Mouse (Mus musculus): Measurements from ENCODE around the gene Tgfb3. TPM values are rescaled to one million over a fixed set of nuclear protein-coding genes. Genes with fewer than 3 reads are reported as not detected.

The Tgfb3 gene
- total RNA-seq, 2 experiments from 2014 or later = 41.4 to 46.1 TPM

GRCm38 (mm10) chr12:86030932-86031331, 47.9 kb downstream of the Tgfb3 start:
- no peak for DNase-seq

- no peak for DNase-seq
Measured at GRCm38 (mm10) chr12:86027747-86028146, 51.1 kb downstream of the Tgfb3 start.

DNA sequence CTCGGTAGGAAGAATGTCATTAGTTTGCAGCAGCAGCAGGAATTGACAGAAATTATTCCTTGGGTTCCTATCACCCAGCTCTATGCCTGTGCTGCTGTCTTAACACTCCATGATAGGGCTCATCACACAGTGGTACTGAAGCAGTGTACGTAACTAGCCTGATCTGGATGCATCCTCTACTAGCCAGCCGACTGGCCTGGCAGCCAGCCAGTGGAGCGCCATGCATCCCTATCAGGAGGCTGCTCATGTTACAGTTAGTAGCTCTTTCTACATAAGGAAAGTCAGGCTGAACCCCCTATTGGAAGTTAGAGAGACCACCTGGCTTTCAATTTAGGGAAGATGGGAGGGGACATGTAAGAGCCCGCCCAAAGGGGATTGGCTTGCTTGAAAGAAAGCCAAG, 51.8 kb downstream of the Tgfb3 start:
- DNase-seq = no peak

GRCm38 (mm10) chr12:86025480-86025879, 53.4 kb downstream of the Tgfb3 start:
- peak; percentile 51 for DNase-seq

- DNase-seq = peak; percentile 58
Measured at GRCm38 (mm10) chr12:86024426-86024825, 54.4 kb downstream of the Tgfb3 start.

DNA sequence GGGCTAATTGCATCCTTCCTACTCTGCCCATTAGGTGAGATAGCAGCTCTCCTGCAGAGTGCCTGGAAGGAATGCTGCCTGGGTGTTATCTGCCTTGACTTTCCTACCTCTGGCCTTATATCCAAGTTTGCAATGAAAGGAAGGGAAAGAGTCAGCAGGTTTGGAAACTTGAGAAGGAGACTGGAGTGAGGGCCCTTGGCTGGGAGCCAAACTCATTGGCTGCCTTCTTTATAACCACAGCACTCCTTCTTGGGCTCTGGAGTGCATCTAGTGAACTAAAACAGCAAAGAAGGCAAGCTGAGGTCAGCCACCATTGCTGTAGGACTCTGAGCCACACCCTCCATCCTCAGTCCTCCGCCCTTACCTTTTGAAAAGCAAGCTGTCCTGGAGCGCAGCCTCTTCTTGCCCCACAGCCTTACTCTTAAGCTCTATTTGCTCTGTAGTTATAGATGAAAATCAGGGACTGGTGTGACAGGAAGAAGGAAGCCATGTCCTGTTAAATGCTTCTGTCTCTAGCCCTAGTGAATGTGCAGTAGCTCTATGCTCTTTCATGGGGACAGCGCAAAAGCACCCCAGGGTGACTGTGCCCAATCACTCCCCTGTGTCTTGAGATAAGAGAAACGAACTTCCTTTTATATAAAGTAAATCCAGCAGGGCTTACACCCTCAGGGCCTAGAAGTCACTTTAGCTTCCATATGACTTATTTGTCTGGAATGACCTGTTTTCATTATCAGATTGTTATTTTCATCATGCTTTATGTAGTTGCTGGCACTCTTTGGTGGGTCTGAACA, 55.6 kb downstream of the Tgfb3 start:
- peak; percentile 49 for DNase-seq

DNA sequence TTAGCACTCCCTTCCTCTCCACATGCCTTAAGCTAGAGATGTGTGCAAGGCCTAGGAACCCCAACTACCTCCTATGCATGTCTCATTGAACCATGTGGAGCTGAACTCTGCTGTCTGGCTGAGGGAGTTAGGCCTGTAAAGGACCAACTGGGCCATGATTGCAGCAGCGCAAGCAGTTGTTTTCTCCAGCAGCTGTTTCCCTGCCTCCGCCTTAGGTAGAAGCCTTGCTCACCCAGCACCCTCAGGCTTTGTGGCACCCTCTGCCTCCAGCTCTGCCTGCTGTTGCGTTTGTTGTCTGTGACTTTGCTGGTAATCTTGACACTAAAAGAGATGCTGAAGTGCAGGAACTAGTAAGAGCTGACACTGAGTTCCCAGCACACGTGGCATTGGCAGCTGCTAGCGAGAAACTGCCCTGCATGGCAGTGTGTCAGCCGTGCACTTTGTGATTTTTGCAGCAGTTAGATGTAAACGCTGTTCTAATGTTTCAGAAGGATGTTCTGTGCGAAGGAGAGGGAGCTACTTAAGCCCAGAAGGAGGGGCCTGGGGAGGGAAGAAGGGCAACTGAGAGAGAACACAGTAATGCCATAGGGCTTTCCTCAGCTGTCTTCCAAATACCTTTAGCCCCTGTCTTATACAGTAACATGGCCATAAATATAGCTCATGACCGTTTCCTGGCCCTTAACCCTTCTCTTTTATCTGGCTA, 56.4 kb downstream of the Tgfb3 start:
- DNase-seq = no peak

DNA sequence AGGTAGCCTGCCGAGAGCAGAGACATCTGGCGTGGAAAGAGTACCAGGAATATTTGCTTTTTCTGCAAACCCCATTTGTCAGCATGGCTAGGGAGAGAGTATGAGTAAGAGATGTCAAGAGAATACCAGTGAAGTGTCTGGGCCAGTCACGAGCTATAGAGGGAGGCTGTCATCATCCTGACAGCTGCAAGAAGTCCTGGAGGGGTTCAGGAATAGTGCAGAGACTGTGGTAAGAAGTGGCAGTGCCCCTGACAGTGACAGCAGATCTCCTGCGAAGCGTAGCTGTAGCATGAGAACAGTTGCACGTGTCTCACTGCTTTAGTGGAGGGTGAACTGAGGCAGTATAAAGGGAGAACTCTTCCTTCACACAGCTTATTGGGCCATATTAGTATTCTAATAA, 57.3 kb downstream of the Tgfb3 start:
- DNase-seq = no peak

DNA sequence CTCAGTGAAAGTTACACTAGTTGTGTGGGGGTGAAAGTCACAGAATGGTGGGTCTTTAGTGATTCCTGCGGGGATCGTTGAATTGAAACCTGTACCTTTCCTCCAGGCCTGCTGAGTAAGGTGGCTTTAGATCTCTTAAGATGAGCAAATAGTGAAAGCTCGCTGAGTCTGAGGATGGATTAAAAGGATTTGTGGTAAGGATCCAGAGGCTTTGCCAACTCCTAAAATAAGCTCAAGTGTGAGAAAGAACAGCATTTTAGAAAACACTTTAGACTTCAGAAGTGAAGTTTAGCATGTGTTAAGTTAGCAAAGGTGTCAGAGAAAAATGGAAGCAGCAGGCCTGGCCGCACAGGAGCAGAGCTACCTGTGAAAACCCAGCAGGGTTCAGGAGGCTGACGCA, 61.5 kb downstream of the Tgfb3 start:
- DNase-seq = no peak

DNA sequence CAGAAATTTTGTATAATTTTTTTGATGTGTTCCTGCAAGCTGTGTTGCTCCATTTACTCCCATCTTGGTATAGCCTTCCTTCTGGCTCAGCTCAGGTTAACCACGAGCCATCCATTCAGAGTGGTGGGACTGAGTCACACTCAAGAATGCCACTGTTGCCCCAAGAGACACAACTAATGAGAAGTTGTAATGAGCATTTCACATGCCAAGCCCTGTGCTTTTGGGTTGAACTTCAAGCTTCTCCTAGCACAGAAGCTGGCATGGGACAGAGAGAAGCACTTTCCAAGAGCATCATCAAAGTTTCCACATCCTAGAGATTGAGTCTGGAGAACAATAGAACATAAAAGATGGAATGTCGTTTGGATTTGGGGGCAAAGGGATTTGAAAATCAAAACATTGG, 63.7 kb downstream of the Tgfb3 start:
- DNase-seq = no peak

- DNase-seq = no peak
Measured at GRCm38 (mm10) chr12:86014621-86015020, 64.2 kb downstream of the Tgfb3 start.

DNA sequence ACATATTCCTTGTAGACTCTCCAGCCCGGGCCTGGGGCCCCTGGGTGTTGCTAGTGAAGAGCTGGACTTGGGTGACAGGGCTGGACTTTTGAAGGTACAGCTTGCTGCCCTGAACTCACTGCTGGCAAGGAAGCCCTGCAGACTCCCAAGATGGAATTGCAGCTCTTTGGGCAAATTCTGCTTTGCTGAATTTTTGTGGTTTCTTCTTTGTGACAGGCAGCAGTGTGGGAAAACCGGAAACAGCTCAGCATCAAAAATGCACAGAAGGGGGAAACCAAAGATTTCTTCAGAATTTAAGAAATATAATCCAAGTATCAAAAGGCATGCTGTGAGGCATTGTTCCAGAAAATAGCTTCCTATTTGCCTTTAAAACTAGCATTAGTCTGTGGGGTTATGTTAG, 64.7 kb downstream of the Tgfb3 start:
- no peak for DNase-seq

DNA sequence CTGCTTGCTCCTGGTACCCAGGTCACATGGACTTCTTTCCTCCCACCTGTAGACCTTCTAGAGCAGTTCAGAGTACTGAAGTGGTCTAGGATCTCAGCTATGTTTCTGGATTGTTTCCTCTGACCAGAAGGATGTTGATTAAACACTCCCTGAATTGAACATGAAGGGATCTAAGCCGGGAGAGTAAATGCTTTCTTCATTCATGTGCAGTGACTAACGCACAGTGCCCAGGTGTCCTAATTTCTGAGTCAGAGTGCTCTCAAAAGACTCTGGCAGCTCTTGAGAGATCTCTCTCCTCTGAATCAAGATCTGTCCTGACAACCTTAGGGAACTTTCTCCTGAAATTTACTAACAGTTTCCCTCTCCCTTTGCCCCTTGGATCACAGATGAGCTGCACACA, 66.6 kb downstream of the Tgfb3 start:
- no peak for DNase-seq

- no peak for DNase-seq
Measured at GRCm38 (mm10) chr12:86010656-86011055, 68.2 kb downstream of the Tgfb3 start.

DNA sequence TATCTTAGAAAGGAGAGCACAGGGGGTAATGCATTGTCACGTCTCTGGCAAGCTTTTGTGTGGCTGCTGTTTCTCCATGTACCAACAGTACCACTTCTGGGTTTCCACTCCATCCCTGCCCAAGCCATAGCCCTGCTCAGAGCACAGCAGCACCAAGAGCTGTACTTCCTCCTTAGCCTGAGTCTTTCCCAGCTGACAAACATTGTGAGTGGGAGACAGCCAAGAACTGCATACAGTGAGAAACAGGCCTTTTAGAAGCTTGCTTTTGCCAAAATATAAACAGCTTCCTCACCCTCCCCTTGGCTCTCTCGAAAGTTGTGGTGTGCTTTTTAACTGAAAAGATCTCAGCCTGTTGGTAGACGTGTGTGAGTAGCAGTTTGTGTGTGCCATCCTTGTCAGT, 71.5 kb downstream of the Tgfb3 start:
- DNase-seq = no peak

Other genes starting within 250 kb of the Tgfb3 start
- 10 to 100 TPM; 12.2 to 19.2 TPM for gene Ift43, start 3.5 kb upstream of the Tgfb3 start, total RNA-seq (2021)
- 10 to 100 TPM; 12.8 to 14.9 TPM for gene Gpatch2l, start 162.8 kb upstream of the Tgfb3 start, total RNA-seq (2021)